Mouse (Mus musculus) layer of hippocampus, postnatal 10 days (tissue): Measurements from ENCODE around the gene 4833439L19Rik. TPM values are rescaled to one million over a fixed set of nuclear protein-coding genes. Genes with fewer than 3 reads are reported as not detected.

Experiments used
- DNase-seq, 2 experiments: peaks; one replicate each; pipeline ENCODE4 v3.0.0; 2021; ENCODE audit warnings: low spot score in 2 of 2
- total RNA-seq, 2 experiments: library from RNA; stranded (reverse); gene quantifications; 2 replicates each; pipeline ENCODE4 v1.2.3; 2021

4833439L19Rik gene
- total RNA-seq, 2 experiments from 2014 or later = 165 to 183 TPM

- DNase-seq = no peak
Observed at GRCm38 (mm10) chr13:54582860-54583259, 17.6 kb upstream of the 4833439L19Rik start.

GRCm38 (mm10) chr13:54582126-54582525 is 16.9 kb upstream of the 4833439L19Rik start:
- no peak for DNase-seq

GRCm38 (mm10) chr13:54581385-54581784 is 16.1 kb upstream of the 4833439L19Rik start:
- DNase-seq = no peak

- no peak for DNase-seq
Observed at GRCm38 (mm10) chr13:54577652-54578507, 12.6 kb upstream of the 4833439L19Rik start.

GRCm38 (mm10) chr13:54575489-54575888 is 10.3 kb upstream of the 4833439L19Rik start:
- no peak for DNase-seq

- DNase-seq = peak; percentile 75 to 84
Observed at GRCm38 (mm10) chr13:54574854-54575481, 9.7 kb upstream of the 4833439L19Rik start, which contains the start of gene Arl10. Arl10 (plus strand) TSS chr13:54575015.

- no peak for DNase-seq
Observed at GRCm38 (mm10) chr13:54572621-54573020, 7.4 kb upstream of the 4833439L19Rik start.

- DNase-seq = no peak
Observed at GRCm38 (mm10) chr13:54571637-54572036, 6.4 kb upstream of the 4833439L19Rik start.

GRCm38 (mm10) chr13:54570736-54571135 is 5.5 kb upstream of the 4833439L19Rik start:
- no peak for DNase-seq

GRCm38 (mm10) chr13:54569282-54569681 is 4.0 kb upstream of the 4833439L19Rik start:
- DNase-seq = no peak

GRCm38 (mm10) chr13:54568380-54568779 is 3.1 kb upstream of the 4833439L19Rik start:
- DNase-seq = no peak

- peak; percentile 61 to 74 for DNase-seq
Observed at GRCm38 (mm10) chr13:54565594-54566345, 535 bp upstream of the 4833439L19Rik start.

GRCm38 (mm10) chr13:54564232-54565200 is 719 bp downstream of the 4833439L19Rik start:
- no peak for DNase-seq

GRCm38 (mm10) chr13:54562562-54562961 is 2.7 kb downstream of the 4833439L19Rik start:
- DNase-seq = no peak

- DNase-seq = no peak
Observed at GRCm38 (mm10) chr13:54560608-54561007, 4.6 kb downstream of the 4833439L19Rik start.

GRCm38 (mm10) chr13:54559656-54560055 is 5.6 kb downstream of the 4833439L19Rik start:
- no peak for DNase-seq

GRCm38 (mm10) chr13:54557652-54558051 is 7.6 kb downstream of the 4833439L19Rik start:
- no peak for DNase-seq

- no peak for DNase-seq
Observed at GRCm38 (mm10) chr13:54556796-54557195, 8.4 kb downstream of the 4833439L19Rik start.

- no peak for DNase-seq
Observed at GRCm38 (mm10) chr13:54556176-54556575, 9.1 kb downstream of the 4833439L19Rik start.

- no peak for DNase-seq
Observed at GRCm38 (mm10) chr13:54548036-54548435, 17.2 kb downstream of the 4833439L19Rik start.
